Mouse (Mus musculus): ENCODE measurements around the gene Pifo. TPM values are rescaled to one million over a fixed set of nuclear protein-coding genes. Genes with fewer than 3 reads are reported as not detected.

Gene Pifo
- polyA plus RNA-seq, 1 experiment: not detected

DNA sequence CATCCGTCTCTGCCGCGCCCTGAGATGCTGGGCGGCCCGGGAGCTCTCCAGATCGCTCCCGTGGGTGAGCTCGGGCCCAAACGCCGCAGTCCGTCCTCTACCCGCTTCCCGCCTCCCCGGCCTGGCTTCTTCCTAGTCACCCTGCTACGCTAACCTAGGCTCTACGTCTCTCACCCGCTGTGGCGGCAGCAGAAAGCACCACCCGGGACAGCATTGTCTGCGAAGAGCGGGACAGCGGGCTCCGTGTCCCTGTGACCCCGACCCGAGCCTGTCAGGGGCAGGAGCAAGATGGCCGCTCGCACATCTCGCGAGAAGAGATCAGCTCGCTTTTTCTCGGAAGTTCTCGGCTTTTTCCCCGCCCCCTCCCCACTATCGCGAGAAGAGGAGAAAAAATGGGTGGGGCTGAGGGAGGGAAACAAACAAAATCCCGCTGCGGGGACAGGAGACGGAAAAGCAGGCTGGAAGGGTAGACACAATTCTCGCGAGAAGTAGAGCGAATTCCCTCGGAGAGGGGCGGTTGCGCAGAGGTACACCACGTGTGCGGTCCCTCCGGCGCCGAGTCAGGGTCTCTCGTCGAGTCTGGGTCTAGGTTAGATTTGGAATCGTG lies 55.4 kb downstream of the Pifo start, which contains the start of gene Wdr77:
Gene Wdr77, plus strand, starts transcription at position 396 of the 607 bp plus-strand sequence.
- peak; percentile 99 for DNase-seq (ENCODE audit: low read depth, low spot score)
- under 1% methylated on average over 52 of the region's 52 CpGs for WGBS

DNA sequence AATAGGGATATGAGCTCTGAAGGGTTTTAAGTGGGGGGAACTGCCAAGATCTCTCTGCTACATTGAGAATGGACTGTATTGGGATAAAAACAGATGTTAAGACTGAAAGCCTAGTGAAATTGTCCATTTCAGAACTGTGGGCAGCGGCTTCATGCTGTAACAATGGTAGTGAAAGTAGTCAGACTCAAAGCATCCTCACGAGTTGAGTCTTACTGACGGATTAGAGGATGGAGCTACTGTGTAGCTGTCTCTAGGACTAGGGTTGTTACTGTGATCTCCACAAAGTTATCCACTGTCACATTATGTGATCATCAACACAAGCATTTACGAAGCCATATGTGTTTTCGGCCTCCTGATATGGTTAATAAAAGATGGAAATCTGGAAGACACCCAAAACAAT lies 56.2 kb downstream of the Pifo start:
- 18% methylated on average over 5 of the region's 5 CpGs for WGBS
- DNase-seq (ENCODE audit: low read depth, low spot score): no peak

DNA sequence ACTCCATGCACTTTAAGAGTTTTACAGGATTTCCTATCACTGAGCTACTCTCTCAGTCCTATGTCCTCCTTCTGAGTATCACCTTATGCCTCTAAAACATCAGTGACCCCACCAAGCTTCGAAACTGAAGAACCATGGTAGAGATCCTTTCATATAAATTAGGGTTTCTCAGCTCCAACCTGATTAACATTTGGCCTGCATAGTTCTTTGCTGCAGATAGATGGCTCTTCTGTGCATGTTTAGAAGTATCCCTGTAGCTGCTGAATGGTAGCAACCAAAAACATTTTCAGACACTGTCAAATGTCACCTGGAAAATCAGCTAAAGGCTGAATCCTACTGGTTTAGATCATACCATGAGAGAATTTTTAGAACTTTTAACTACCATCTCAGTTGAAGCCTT lies 57.2 kb downstream of the Pifo start:
- no peak for DNase-seq (ENCODE audit: low read depth, low spot score)
- 92% methylated on average over 1 of the region's 1 CpGs for WGBS

DNA sequence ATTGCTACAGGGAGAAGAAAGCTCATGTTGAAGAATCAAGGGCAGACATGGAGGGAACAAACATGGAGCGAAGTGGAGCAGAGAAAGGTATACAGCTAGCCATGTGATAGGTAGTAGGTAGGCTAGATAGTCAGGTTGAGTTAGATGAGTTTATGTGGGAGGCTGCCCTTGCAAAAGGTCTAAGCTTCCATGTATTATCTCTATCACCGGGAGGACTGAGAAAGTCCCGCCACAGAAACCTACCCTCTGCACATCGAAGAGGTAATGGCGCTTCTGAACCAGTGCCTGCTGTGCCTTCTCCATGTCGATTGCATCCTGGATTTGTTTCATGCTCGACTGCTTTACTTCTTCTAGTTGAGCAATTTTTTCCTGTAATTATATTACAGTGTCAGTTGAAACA lies 63.1 kb downstream of the Pifo start:
- WGBS: 94% methylated on average over 7 of the region's 7 CpGs
- no peak for DNase-seq (ENCODE audit: low read depth, low spot score)

Other genes starting within 250 kb of the Pifo start
- 10.6 and 11.2 TPM in 2 replicates for gene Rap1a, start 213.3 kb downstream of the Pifo start, polyA plus RNA-seq (2012; rRNA removed)
- 0.35 and 0.40 TPM in 2 replicates for gene Adora3, start 143.8 kb downstream of the Pifo start, polyA plus RNA-seq (2012; rRNA removed)
- gene Tmigd3, start 143.7 kb downstream of the Pifo start, polyA plus RNA-seq (2012; rRNA removed): 0.48 and 0.51 TPM in 2 replicates
- 1.3 and 2.7 TPM in 2 replicates for gene I830077J02Rik, start 82.0 kb downstream of the Pifo start, polyA plus RNA-seq (2012; rRNA removed)
- gene Wdr77, start 55.3 kb downstream of the Pifo start, polyA plus RNA-seq (2012; rRNA removed): 38.8 and 42.7 TPM in 2 replicates
- gene Atp5f1, start 54.5 kb downstream of the Pifo start, polyA plus RNA-seq (2012; rRNA removed): 176 and 185 TPM in 2 replicates
- 0.38 and 0.60 TPM in 2 replicates for gene Ovgp1, start 40.9 kb downstream of the Pifo start, polyA plus RNA-seq (2012; rRNA removed)
- gene Chil5, start 18.2 kb upstream of the Pifo start, polyA plus RNA-seq (2012; rRNA removed): 0.07 TPM in 1 of 2 replicates, not detected in the other
- 0.26 and 1.2 TPM in 2 replicates for gene Chia1, start 98.6 kb upstream of the Pifo start, polyA plus RNA-seq (2012; rRNA removed)
- 0.07 TPM in 1 of 2 replicates, not detected in the other for gene Chil3, start 152.9 kb upstream of the Pifo start, polyA plus RNA-seq (2012; rRNA removed)
- 0.16 TPM in 1 of 2 replicates, not detected in the other for gene Chil4, start 204.9 kb upstream of the Pifo start, polyA plus RNA-seq (2012; rRNA removed)

Data from large intestine, adult 2 months (tissue).